Mouse (Mus musculus) heart, adult 2 months (tissue): ENCODE results near the gene Stxbp3.

Experiments
- CTCF ChIP-seq: fragments of 200-600 bp; IDR thresholded peaks from 2 replicates; pipeline ENCODE4 v1.8.1; 2022; ENCODE audit warnings: antibody characterized with exemption, mild to moderate bottlenecking, moderate library complexity
- EP300 ChIP-seq: fragments of 200-500 bp; IDR thresholded peaks from 2 replicates; pipeline ENCODE4 v1.6.1; 2011; ENCODE audit warnings: low read depth, low read length, control low read depth; ENCODE audit not compliant: insufficient read depth
- POLR2A ChIP-seq: fragments of 200-500 bp; IDR thresholded peaks from 2 replicates; pipeline ENCODE4 v1.6.1; 2011; ENCODE audit warnings: mild to moderate bottlenecking, low read depth, low read length, control low read depth; ENCODE audit not compliant: insufficient read depth

GRCm38 (mm10) chr3:108787754-108788454, 52.4 kb downstream of the Stxbp3 start:
- no peak for TF ChIP-seq CTCF
- TF ChIP-seq POLR2A = no peak
- TF ChIP-seq EP300 = no peak
